Mouse (Mus musculus) skeletal muscle tissue, adult 2 months (tissue): ENCODE measurements around the gene Tysnd1.

Experiments
- DNase-seq: peaks from one replicate; pipeline ENCODE4 v3.0.0-alpha.2; 2012; ENCODE audit warnings: low read depth, low spot score

The Tysnd1 gene

DNA sequence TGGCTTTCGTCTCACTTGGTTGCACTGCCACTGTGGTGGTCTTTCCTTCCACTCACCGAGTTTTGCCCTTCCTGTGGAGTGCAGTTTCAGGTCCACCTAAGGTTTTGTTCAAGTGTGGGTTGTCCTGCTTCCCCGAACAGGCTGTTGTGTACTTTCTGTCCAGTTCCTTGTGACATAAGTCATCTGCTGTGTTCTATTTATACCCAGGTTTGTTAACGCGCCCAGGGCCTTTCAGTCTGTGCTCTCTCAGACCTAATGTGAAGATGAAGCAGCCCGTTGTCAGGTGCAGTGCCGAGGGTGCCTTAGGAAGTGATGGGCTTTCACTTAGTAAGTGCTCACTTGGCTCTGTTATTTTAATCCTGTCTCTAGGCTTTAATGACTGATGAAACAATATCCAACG lies 5.9 kb upstream of the Tysnd1 start:
- DNase-seq, result peak; percentile 62

DNA sequence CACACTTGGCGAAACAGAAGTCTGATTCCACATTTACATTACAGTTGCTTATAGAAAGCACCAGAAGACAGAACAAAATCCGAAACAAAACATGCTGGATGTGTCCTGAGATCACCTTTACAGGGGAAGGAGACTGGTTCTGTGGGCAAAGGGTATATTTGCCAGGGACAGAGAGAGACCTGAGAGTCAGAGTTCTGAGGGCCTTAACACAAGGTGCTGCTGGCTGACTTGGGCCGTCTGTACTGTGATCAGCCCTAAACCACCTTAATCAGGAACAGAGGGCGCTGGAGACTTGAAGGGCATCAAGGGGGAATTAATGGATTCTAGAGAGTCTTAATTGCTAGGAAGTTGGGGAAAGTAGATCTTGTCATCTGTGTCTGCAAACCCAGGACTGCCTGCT lies 1.8 kb upstream of the Tysnd1 start:
- DNase-seq, result no peak

DNA sequence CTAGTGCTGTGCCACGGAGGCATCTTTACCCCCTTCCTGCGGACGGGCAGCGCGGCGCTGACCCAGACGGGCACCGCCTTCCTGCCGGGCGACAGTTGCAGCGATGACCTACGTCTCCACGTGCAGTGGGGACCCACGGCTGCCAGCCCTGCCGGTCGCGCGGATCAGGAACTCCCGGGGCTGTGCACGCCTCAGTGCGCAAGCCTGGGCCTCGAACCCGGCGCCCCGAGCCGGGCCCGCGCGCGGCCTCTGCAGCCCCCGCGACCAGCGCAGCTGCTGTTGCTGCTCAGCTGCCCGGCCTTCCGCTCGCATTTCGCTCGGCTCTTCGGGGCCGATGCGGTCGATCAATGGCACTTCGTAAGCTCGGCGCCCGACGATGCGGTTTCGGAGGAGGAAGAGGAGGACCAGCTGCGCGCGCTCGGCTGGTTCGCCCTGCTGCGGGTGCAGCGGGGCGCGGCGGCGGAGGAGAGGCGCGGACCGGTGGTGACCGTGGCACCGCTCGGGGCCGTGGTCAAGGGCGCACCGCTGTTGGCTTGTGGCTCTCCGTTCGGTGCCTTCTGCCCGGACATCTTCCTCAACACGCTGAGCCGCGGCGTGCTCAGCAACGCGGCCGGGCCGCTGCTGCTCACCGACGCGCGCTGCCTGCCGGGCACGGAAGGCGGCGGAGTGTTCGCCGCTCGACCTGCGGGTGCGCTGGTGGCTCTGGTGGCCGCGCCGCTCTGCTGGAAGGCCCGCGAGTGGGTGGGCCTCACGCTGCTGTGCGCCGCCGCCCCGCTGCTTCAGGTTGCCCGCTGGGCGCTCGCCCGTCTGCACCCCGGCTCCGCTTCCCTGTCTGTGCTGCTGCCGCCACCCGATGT lies 617 bp downstream of the Tysnd1 start:
- DNase-seq, result no peak

DNA sequence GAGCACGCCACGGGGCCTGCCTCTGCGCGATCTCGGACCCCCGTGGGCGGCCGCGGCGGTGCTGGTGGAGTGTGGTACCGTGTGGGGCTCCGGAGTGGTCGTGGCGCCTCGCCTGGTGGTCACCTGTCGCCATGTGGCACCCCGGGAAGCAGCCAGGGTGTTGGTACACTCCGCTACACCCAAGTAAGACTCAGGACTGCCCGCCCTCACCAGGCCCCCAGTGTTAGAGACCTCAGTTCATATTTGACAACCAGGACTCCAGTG lies 1.2 kb downstream of the Tysnd1 start:
- DNase-seq, result no peak

DNA sequence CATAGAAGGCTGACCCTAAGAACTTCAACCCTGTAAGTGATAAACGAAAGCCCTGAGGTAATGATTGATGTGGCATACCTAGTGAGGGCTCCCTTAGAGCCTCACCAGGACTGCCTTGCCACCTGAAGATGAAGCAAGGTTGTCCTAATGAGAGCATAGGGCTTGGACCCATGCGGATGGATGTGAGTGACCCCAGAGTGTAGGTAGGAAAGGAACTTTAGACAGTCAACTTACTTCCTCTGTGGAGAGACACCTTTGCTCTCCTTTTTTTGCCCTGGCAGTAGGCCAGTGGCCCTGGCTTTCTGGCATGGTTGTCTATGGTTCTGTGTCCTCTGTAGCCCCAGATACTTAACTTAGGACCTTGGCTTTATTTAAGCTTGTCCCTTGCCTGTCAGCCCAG lies 1.7 kb downstream of the Tysnd1 start:
- no peak for DNase-seq

DNA sequence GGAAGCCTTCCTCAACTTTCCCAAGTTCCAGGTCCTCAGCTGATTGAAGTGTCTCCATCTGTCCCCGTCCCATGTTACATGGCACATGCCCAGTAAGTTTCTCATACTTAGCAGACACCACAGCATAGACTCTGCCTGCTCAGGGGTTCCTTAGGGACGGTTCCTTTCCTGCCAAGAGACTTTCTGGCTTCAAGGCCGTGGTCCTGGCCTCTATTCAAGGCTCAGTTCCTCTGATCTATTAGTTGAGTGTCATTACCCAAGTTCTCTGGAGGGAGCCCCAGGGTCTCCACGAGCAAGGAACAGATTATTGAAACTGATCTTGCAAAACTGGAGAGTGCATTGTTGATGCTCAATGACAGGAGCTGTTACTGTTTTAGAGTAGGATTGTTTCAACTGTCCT lies 9.3 kb downstream of the Tysnd1 start:
- DNase-seq, result no peak

DNA sequence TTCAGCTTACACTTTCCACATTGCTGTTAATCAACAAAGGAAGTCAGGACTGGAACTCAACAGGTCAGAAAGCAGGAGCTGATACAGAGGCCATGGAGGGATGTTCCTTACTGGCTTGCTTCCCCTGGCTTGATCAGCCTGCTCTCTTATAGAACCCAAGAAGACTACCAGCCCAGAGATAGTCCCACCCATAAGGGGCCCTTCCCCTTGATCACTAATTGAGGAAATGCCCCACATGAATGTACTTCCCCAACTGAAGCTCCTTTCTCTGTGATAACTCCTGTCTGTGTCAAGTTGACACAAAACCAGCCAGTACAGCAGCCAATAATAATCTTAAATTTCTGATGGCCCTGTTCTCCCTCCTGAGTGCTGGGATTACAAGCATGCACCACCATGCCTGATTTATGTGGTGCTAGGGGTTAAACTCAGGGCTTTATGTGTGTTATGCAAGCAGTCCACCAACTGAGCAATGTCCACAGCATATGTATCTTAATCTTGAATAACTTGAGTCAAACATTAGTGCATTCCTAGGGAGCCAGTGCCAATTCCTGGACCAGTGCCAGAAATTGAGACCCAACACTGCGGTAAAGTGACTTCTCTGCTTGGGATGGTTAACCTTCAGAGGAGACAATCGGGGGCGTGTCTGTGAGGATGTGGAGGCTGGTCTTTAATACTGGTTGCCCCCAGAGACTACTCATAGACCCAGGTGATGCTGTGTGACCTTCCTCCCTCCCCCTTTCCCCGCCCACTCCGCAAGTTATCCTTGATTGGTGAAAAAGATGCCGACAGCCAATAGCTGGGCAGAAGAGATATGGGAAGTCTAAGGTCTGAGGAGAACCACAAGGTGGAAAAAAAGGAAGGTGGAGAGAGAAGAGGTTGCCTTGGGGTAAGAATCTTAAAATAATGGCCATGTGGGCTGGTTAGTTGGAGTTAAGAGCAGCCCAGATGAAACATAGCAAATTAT lies 11.4 kb downstream of the Tysnd1 start:
- no peak for DNase-seq

DNA sequence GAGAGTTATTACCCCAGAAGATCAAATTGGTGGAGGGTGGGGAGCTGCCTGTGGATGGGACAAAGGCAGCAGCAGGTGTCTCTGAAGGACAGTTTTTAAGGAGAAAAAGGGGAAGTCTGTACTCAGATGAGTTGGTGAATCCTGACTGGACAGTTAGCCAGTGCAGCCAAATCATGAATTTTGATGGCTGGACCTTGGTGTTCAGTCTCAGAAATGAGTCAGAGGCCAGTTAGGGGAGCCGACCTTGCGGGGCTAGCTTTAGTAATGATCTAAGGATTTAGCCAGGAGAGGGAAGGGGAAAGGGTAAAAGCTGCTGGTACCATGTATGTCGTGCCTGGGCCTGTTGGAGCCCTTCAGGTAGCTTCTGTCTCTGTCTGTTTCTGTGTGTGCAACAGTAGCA lies 18.3 kb downstream of the Tysnd1 start:
- DNase-seq, result no peak

DNA sequence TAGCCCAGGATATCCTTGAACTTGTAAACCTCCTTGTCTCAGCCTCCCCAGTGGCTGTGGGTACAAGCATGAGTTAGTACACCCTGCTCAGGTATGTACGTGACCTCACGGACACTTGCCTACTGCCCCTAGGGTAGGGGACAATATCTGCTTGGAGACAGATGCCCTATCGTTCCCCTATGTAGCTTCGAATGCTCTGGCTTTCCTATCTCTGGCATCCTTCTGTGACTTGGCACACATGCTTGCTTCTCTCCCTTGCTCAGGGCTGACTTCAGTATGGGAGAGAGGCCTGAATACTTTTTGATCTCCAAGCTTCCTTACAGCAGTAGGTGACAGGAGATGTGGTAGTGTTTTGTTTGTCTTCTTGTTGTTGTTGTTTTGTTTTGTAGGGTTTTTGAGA lies 18.8 kb downstream of the Tysnd1 start:
- no peak for DNase-seq

DNA sequence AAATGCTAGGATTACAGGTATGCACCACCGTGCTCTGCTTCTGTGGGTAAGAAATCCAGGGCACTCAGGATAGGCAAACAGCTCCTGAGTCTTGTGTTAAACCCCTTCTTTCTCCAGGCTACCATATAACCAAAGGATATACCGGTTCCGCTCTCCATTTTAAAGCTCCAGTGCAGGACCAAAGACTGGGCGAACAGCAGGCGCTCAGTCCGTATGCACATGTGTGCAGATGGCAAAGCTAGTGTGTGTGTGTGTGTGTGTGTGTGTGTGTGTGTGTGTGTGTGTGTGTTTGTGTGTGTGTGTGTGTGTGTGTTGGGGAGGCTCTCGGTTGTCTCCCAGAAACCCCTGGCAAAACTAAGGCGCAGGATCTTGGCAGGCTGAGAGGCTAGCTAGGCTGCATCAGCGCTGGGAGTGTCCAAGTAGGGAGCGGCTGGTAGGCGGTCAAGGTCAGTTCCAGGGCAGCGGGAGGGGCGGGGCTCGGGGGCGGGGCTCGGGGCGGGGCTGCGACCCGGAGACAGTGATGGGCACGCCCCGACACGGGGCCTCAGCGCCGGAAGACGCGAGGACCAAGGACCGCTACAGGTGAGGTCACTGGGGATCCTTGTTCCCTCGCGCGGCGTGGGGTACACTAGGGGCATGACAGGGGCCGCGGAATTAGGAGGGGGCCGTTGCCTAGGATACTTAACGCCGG lies 19.6 kb downstream of the Tysnd1 start, which contains the start of gene Aifm2:
TSS of gene Aifm2 (plus strand) at position 493 of the 691 bp plus-strand sequence.
- DNase-seq, result peak; percentile 86

DNA sequence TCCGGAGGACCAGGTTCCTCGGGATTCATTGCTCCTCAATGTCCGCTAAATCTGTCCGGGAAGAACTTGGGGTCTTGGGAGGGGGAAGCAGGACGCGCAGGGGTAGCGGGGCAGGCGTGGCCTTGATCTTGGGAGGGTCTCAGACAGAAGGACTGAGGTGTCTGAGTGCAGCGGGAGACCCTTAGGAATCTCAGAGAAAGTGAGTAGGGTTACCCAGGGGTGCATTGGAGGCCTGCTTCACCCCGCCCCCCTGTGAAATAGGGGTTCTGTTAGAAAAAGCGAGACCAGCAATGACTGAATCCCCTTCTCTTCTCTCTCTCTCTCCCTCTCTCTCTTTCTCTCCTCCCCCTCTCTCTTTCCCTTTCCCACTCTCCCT lies 20.1 kb downstream of the Tysnd1 start:
- no peak for DNase-seq

DNA sequence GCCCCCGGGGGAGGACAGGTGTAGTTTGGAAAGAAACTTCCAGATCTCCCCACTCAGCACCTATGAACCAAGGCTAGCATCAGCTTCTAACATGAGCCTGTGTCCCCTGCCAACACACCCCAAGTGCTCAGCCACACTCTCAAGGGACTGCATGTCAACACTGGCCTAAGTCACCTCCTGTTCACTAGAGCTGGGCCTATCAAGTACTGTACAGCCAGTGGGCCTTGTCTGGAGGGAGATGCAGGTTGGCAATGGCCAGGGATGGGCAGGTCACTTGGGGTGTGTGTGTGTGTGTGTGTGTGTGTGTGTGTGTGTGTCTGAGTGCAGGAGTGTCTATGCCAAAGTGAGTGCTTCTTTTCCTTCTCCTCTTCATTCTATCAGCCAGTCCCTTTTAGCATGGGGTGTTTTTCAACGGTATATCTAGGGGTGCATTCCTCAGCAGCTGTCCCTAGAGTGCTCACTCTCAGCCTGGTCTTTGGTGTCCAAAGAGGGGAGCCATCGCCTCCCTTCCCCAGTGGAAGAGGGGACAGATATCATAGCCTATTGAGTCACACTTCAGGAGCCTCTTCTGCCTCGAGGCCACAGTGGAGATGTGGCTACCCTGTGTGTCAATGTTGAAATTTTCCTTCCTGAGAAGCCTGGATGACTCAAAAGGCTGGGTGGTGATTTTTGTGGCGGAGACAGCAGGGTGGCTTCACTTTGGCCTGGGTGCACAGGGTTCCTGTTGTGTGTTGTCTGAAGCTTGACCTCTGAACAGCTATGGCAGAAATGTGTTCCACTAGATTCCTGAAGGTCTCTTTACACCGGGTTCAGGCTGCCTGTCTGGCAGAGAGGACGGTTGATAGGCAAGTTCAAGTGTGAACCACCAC lies 20.9 kb downstream of the Tysnd1 start:
- DNase-seq, result no peak

DNA sequence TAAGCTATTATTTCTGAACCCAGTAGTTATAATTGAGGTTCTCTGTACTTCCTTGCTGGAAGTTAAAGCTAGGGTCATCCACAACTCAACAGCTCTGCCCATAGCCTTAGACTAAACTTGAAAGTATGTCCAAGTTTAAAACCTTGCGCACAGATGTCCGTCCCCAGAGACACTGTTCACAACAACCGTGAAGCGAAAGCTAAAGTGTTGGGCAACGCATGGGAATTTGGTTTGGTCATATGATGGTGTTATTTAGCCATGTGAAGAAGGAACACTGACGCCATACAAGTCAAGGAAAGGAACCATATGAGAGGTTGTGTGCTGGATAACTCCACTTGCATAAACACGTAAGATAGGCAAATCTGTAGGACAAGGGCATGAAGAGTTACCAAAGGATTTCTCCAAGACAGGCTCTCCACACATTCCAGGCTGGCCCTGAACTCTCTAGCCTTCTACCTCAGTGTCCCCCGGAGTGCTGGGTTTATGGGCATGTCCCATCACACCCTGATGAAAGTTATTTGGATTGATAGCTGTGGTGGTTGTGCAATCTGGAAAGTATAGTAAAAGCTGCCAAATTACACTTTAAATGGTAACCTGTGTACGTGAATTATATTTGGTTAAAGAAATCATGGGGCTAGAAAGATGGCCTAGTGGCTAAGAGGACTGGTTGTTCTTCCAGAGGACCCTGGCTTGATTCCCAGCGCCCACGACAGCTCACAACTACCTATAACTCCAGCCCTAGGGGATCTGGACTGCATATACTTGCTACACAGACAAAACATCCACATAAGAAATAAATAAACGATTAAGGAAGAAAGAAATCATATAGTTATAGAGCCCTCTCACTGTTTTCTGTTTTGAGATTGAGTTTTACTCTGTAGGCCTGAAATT lies 22.3 kb downstream of the Tysnd1 start:
- no peak for DNase-seq

DNA sequence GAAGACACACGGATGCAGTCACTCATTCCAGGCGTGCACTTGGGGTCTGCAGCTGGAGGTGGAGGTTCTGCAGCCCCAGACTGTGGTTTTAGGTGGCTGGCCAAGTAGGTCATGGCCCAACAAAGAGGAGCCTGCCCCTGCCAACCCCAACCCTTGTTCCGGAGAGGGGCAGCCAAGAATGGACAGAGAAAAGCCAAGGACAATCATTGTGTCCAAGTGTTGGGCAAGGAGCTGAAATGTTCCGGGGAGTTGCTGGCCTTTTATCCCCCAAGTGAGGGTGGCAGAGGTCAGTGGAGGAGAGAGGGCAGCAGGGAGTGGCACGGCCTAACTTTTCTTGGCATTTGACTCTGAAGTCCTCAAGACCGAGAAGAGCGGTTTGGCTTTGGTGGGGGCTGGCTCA lies 25.0 kb downstream of the Tysnd1 start:
- no peak for DNase-seq

DNA sequence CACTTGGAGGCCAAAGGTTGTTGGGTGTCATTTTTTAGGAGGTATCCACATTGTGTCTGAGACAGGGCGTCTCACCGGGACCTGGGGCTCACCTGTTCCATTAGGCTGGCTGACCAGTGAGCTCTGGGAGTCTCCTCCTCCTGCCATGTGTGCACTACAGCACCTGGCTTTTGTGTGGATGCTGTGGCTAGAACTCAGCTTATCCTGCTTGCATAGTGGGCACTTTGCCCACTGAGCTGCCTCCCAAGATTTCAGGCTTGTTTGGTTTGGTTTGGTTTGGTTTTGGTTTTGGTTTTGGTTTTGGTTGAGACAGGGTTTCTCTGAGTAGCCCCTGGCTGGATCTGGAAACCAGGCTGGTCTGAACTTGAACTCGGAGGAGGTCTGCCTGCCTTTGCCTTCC lies 26.9 kb downstream of the Tysnd1 start:
- DNase-seq, result no peak

DNA sequence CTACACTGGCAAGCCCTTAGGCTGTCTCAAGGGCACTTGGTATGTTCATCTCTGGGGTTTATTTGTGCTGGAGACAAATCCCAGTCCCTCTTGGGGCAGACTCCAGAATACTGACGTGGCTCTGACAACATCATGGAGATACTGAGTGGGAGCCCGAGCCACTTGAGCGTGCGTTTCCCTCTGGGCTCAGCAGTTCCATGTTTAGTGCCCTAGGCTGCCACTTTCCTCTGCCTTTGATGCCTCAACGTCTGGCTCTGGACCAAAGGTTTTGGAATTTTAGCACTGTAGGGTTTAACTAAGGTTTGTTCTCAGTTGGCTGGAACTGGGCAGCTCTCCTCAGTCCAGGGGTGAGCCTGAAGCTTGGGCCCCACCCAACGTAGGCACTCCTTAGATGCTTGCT lies 28.0 kb downstream of the Tysnd1 start:
- DNase-seq, result no peak

DNA sequence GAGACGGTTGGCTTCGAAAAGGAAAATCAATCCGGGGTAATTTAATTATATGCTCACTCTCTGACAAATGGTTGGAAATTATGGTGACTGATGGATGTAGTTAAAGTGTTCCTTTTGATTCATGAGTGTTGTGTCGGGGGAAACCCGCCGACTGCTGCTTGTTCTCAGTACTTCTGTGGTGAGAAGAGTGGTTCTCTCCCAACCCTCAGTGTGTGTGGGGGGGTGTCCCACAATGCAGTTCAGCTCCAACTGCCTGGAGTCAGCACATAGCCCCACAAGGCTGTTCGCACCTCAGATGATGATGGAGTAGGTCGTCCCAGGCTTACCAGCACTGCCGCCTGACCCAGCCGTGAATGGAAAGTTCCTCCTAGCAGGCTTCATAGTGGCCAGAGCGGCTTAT lies 33.9 kb downstream of the Tysnd1 start:
- DNase-seq, result no peak

DNA sequence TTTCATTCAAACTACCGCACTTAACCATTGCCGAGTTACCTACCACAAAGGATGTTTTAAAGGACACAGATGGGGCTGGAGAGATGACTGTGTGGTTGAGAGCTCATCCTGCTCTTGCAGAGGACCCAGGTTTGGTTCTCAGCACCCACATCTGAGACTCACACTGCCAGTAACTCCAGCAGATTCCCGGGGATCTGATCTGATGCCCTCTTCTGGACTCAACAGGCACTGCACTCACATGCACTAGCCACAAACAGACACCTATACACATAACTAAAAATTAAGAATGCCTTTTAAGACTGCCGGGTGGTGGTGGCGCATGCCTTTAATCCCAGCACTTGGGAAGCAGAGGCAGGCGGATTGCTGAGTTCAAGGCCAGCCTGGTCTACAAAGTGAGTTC lies 34.9 kb downstream of the Tysnd1 start:
- DNase-seq, result no peak

DNA sequence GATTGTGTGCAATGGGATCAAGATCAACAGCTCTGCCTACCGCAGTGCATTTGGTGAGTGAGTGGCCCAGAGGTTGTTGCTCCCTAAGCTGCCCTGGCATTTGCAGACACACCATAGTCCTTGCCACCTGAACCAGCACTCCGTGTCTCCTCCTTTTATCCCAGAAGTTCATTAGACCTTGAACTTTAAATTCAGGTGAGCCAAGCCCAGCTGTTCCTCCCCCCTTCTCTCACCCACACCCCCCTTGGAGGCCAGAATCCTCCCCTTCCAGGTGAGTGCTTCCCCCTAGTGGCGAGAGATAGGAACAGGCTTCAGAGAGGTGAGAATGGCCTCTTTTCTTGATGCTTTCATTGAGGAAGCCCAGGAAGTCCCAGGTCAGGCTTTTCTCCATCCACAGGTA lies 39.1 kb downstream of the Tysnd1 start:
- DNase-seq, result peak; percentile 36

DNA sequence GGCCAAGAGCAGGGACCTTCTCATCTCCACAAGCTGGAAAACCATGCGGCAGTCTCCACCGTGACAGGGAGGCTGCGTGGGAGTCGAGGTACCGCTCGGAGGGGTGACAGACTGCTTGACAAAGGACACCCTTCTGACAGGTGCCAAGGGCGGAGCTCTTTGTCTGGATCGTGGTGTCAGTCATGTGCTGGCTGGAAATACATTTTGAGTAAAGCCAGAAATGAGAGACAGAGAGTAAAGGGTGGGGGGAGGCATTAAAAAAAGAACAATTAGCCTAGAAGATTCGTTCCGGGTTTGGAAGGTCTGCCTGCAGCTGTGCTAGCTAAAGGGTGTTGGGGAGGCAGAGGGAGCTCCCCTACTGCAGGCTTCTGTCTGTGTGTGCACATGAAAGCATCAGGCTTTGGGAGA lies 41.4 kb downstream of the Tysnd1 start:
- DNase-seq, result no peak
